Mouse (Mus musculus) right cerebral cortex, postnatal 10 days (tissue): ENCODE measurements at regions not wholly inside any gene's neighbourhood (a gene's known extent, or its start where the extent isn't known, plus 50 kb on each side); places are given as distances from the start of the nearest gene placed in this dataset.
"Not testable (repeated sequence)": the region's sequence is repeated elsewhere in the genome, so short reads cannot be mapped to it uniquely, and the experiment has no call there.

Experiments
- DNase-seq, 2 experiments: peaks; one replicate each; pipeline ENCODE4 v3.0.0; 2021; ENCODE audit warnings: low spot score in 2 of 2

DNA sequence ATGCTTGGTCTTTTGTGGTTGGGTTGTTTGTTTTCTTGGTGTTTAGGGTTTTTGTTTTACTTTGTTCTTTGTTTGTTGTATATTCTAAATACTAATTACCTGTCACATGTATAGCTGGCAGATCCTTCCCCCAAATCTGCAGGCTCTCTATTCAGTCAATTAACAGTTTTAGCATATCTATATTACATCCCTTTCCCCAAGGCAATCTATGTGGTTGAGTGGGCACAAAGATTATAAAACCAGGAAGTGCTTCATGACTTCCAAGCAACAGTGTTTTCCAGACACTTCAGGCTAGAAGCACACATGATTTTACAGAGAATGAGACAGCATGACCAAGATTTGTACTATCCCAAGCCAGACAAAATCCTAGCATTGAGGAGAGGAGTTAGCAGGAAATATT, 544.4 kb upstream of the Pou3f4 start:
- no peak for DNase-seq

DNA sequence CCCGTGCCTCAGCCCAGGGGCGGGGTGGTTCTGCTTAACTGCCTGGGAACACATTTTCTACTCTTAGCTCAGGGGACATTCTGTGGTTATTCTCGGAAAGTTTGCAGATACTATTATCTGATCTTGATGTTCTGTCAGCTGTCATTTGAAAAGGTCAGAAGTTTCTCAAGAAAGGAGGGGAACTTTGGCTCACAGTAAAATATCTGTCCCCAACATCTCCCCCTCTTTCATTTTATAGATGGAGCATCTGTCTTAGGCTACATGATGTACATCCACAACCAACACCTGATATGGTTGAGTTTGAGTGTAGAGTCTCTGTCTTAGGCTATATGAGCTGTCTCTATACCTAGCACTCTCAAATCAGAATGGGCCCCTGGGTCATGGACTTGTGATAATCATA, 539.8 kb upstream of the Pou3f4 start:
- DNase-seq: not testable (repeated sequence)

DNA sequence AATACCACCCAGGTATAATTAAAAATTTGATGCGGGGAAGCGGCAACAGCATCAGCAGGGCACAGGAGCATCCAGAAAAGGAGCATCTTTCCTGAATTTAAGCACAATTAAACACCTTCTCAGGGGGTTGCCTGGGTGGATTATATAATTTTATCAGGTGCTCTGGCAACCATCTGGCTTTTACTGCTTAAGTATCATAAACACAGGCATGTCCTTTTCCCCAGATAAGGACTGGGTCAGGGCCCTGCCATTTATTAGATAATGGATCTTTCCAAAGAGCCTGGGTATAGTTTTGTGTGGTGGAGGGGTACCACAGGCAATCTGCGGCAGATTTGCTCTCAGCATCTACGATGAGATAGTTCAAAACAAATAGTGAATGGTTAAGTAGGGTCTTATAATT, 538.7 kb upstream of the Pou3f4 start:
- no peak for DNase-seq

DNA sequence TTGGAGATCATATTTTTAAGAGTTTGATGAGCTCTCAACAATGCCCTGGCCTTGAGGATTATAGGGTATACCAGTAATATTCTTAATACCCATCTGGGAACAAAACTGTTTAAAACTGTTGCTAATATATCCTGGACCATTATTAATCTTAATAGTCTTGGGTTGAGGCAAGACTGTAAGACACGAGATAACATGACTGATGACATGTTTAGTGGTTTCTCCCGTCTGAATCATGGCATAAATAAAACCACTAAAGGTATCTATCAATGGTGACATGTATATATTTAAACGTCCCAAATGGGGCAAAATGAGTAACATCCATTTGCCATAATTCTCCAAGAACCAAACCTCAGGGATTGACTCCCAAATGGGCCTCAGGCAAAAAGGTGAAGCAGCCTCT, 538.2 kb upstream of the Pou3f4 start:
- no peak for DNase-seq

DNA sequence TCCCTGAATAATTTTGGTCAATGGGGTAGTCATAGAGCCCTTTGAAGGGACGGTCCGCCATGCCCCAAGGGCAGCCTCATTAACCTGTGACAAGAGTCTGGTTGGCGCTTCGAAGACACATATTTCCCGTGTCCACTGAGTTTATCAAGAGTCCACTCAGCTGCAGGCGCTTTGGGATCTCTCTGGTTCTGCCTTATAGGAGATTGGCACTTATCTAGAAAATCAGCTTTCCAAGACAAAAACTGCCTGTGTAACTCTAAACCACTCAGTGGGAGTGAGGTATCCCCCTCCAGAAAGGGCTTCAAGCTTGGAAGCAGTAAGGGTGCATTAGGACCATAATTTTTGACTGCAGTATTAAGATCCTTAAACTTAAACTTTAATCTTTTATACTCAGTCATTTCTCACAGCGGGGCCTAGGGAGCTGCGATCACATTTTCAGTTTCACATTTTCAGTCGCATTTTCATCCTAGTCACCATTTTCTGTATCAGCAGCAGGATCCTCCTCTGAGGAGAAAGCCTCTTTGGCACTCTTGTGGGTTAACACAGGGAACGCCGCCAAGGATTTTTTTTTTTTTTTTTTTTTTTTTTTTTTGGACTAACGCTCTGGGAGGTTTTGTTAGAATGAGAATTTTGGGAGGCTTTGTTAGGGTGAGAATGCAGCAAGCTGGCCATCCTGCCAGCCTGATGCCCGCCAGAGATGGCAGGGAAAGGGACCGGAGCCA, 534.4 kb upstream of the Pou3f4 start:
- peak in 1 of 2 experiments; percentile 16 for DNase-seq

DNA sequence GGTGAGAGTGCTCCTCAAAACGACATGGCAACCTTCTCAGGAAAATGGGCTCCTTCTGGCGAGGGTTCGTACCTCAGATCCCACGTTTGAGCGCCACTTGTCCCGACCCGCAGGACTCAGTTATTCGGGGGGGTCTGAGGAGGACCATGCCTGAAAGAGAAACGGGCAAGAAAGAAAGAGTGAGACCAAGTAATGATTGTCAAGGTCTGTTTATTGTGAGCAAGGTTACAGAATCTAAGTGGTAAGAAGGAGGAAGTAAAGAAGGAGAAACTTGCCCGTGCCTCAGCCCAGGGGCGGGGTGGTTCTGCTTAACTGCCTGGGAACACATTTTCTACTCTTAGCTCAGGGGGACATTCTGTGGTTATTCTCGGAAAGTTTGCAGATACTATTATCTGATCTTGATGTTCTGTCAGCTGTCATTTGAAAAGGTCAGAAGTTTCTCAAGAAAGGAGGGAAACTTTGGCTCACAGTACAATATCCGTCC, 532.6 kb upstream of the Pou3f4 start:
- DNase-seq: not testable (repeated sequence)

DNA sequence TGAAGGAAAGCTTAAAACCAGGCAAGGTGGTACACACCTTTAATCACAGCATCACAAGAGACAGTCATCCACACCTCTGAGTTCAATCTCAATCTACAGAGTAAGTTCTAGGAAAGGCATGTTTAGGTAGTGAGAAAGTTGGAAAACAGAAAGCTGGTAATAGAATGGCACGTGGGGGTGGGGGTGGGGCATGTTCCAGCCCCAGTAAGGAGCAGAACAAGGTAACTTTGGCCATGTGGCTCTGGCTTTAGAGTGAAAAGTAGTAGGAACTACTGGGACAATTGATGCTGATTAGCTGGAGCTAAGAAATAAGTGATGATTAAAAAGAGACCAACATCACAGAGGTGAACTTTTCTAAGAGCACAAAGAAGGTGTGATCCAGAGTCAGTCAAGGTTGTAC, 532.2 kb upstream of the Pou3f4 start:
- DNase-seq: no peak

DNA sequence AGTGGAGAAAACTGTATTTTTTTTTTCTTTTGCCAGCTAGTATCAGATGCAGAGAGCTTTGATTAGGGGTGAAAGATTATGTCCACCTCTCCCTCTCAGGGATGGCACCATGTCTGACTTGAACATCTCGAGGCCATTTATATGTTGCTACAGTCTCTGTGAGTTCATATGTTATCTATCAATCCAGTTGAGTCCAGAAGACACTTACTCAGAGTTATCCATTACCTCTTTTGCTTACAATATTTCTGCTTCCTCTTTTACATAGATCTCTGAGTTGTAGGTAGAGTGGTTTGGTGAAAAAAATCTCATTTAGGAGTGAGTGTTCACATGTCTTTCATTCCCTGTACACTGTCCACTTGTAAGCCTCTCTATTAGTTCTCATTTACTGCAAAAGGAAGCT, 524.7 kb upstream of the Pou3f4 start:
- DNase-seq: no peak

DNA sequence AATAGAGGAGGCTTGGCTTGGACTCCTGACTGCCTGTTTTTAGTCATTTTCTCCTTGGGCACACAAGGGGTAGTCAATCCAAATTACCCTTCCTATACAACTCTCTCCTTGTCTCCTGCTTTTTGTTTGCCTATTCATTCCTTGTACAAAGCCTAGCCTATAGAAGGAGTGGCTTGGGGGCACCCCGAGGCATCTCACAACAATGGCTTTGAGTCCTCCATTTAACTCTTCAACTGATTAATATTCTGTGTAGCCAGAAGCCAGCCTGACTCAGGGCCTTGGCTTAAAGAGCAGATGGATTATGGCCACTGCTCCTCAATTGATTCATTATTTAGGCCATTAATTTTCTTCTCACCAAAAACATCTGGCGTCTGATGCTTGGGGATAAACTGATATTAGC, 506.4 kb upstream of the Pou3f4 start:
- DNase-seq: no peak

DNA sequence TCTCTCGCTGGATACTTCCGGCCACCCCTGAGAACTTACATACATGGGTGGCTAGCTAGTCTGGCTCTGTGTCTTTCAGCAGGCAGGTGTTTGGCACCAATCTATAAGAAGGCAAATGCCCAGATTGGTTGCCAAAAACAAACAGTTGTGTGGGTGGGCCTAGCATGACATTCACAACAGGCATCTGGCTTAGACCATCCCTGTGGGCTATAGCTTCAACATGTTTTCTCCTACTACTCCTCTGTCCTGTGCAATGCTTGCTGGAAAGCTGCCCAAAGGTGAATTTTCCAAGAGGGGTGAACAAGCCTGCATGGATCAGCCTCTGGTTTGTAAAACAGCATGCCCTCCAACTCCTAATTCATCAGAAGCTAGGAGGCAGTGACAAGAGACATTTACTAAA, 505.3 kb upstream of the Pou3f4 start:
- DNase-seq: peak in 1 of 2 experiments; percentile 18

DNA sequence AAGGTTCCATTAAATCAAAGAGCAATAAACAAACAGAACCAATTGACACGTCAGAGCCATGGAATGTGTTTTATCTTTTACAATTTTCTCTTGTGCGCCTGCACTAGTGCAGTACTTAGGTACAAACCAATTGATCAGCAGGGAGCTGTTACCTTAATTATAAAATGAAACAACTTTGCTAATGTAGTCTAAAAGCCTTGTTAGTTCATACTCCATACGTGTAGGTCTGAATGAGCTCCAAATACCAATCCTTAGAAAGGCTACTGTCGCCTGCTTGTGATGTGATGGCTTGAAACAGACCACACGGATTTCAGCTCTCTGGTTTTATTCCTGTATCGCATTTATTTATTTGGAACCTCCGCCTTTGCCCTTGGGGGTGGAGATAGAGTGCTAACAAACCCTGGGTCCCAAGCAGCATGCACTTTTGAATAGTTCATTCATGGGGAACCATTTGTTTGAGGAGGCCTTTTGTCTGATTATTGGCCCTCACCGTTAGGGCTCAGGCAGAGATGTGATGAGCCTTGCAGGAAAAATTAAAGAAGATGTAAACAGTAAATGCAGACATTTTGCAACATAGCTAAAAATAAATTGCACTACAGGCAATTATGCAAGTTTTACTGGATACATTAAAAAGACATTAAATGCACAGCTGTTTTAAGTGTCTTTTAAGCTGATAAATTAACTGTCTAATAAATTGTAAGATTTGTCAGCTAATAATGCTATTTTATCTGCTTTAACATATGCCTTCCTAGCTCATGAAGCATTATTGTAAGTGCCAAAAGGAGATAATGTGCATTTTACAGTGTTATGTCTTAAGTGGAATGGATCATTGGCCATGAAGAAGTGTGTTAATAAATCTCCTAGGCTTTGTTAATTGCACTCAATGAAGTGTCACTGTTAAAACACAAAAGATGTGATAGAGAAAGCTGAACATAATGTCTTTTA, 496.0 kb upstream of the Pou3f4 start:
- DNase-seq: no peak

DNA sequence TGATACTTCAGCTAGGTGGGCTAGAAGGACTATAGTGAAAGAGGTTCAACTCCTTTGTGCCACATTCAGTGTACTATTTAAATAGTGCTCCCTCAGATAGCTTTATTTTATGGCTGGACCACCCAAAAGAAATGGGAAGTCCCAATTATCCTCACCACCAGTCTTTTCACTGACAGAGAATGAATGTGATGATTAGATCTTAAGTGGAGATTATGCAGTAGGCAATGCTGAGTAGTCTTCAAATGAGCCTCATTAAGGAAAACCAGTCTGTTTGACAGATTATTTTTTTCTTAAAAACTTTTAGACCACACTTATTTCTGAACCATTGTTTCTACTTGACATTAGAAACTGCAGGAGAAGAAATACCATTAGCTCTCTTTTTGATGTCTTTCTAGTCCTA, 493.8 kb upstream of the Pou3f4 start:
- no peak for DNase-seq

DNA sequence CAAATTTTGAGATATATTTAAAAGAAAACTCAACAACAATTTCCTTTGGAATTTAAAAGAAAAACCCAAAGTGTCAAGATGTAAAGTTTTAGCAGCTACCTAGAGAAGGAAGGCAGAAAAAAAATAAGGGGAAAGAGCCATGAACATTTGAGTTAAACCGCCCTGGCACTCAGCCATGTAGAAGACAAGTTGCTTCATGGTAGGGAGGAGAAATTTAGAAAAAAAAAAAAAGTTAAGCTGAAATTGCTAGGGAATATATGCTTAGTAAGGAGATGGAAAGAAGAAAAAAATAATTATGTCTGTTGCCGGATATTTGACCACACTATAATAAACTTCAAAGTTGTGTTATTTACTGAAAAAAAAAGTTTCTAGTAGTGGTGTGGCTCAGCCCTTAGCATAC, 479.8 kb upstream of the Pou3f4 start:
- no peak for DNase-seq

DNA sequence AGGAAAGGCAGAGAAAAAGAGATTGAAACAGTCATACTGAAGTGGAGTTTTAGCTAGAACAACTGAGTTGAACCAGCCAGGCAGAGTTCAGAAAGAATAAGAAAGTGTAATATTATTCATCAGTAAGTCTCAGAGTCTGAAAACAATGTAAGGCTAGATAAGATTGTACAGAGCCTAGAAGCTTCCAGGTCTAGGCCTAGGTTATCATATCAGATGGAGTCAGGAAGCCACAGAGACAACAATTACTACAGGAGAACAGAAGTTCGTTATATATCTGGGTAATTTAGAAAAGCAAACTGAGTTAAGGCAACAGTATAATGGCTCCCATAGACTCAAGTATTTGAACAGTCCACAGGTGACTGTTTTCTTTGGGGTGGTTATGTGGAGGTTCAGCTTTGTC, 479.1 kb upstream of the Pou3f4 start:
- DNase-seq: no peak
